Mouse (Mus musculus) CH12.LX (cell line): ENCODE data around the gene Fbxo39. TPM values are rescaled to one million over a fixed set of nuclear protein-coding genes. Genes with fewer than 3 reads are reported as not detected.

ENCODE experiments used
- DNase-seq: peaks from one replicate; pipeline ENCODE4 v3.0.0-alpha.2; 2013; ENCODE audit errors: extremely low read depth
- H3K27ac ChIP-seq: 2 replicates; pipeline ENCODE4 v1.5.1; 2012; ENCODE audit warnings: low read depth, mild to moderate bottlenecking, control low read depth, moderate library complexity; ENCODE audit not compliant: insufficient read depth
- H3K27me3 ChIP-seq: replicated peaks from 2 replicates; pipeline ENCODE3; 2012; ENCODE audit warnings: inconsistent platforms
- H3K36me3 ChIP-seq, 2 experiments: replicated peaks in 1 of 2; 2 replicates each; pipeline versions ENCODE3 to v1.6.1; 2012; ENCODE audit warnings: inconsistent platforms in 1 of 2, low read length in 1 of 2, mild to moderate bottlenecking in 1 of 2, mixed read lengths in 1 of 2, moderate library complexity in 1 of 2; ENCODE audit not compliant: control insufficient read depth in 1 of 2, insufficient read depth in 1 of 2
- H3K4me1 ChIP-seq, 2 experiments: 2 replicates each; pipeline ENCODE4 v1.6.1; 2012; ENCODE audit warnings: inconsistent platforms in 1 of 2, moderate library complexity in 1 of 2; ENCODE audit not compliant: insufficient read depth in 2 of 2, control insufficient read depth in 1 of 2
- H3K4me2 ChIP-seq: 2 replicates; pipeline ENCODE4 v1.6.1; 2012; ENCODE audit warnings: low read depth, mild to moderate bottlenecking, control low read depth; ENCODE audit not compliant: poor library complexity, insufficient read depth, severe bottlenecking
- H3K4me3 ChIP-seq, 3 experiments: fragments of 150-350 bp in 1 of 3; sonication (generic) in 1 of 3; replicated peaks in 1 of 3; 2 replicates each; pipeline versions ENCODE3 to v1.5.1; 2011 to 2012; ENCODE audit warnings: low read depth in 2 of 3, low read length in 2 of 3, mild to moderate bottlenecking in 2 of 3, moderate library complexity in 2 of 3, control low read depth in 1 of 3, improper control_type of control experiment in 1 of 3, inconsistent platforms in 1 of 3, mixed read lengths in 1 of 3; ENCODE audit not compliant: poor library complexity in 1 of 3
- H3K79me2 ChIP-seq: replicated peaks from 2 replicates; pipeline ENCODE4 v1.6.1; 2012; ENCODE audit warnings: mild to moderate bottlenecking, moderate library complexity; ENCODE audit not compliant: control insufficient read depth, poor library complexity, insufficient read depth, severe bottlenecking; ENCODE audit errors: extremely low read depth
- H3K9ac ChIP-seq: 2 replicates; pipeline ENCODE4 v1.6.1; 2012; ENCODE audit warnings: low read depth, mild to moderate bottlenecking, control low read depth, moderate library complexity; ENCODE audit not compliant: insufficient read depth
- H3K9me3 ChIP-seq: replicated peaks from 2 replicates; pipeline ENCODE3; 2012; ENCODE audit warnings: low read length, inconsistent platforms, mixed read lengths
- BHLHE40 ChIP-seq: IDR thresholded peaks from 2 replicates; pipeline ENCODE4 v1.6.1; 2011; ENCODE audit warnings: mild to moderate bottlenecking, low read depth, low read length, improper control_type of control experiment
- CHD1 ChIP-seq: IDR thresholded peaks from 2 replicates; pipeline ENCODE4 v1.6.1; 2012; ENCODE audit warnings: low read depth, low read length, improper control_type of control experiment, inconsistent platforms
- E2F4 ChIP-seq: IDR thresholded peaks from 2 replicates; pipeline ENCODE4 v1.6.1; 2011; ENCODE audit warnings: low read depth, low read length, improper control_type of control experiment; ENCODE audit not compliant: insufficient replicate concordance
- ELF1 ChIP-seq: IDR thresholded peaks from 2 replicates; pipeline ENCODE4 v1.6.1; 2014; ENCODE audit warnings: low read depth, mild to moderate bottlenecking, inconsistent platforms, low read length, improper control_type of control experiment
- ETS1 ChIP-seq: conservative IDR thresholded peaks from 2 replicates; pipeline ENCODE4 v1.6.1; 2012; ENCODE audit warnings: low read depth, mild to moderate bottlenecking, inconsistent platforms, low read length, improper control_type of control experiment, moderate library complexity
- GABPA ChIP-seq: IDR thresholded peaks from 2 replicates; pipeline ENCODE4 v1.6.1; 2012; ENCODE audit warnings: low read depth, low read length, improper control_type of control experiment, inconsistent platforms; ENCODE audit not compliant: insufficient replicate concordance
- JUN ChIP-seq: IDR thresholded peaks from 2 replicates; pipeline ENCODE4 v1.6.1; 2011; ENCODE audit warnings: low read depth, mild to moderate bottlenecking, low read length, improper control_type of control experiment, moderate library complexity; ENCODE audit not compliant: insufficient read depth
- KAT2A ChIP-seq: IDR thresholded peaks from 2 replicates; pipeline ENCODE4 v1.6.1; 2012; ENCODE audit warnings: low read length, improper control_type of control experiment, inconsistent platforms; ENCODE audit not compliant: insufficient replicate concordance
- MAFK ChIP-seq: IDR thresholded peaks from 2 replicates; pipeline ENCODE4 v1.6.1; 2011; ENCODE audit warnings: low read length, improper control_type of control experiment; ENCODE audit not compliant: insufficient replicate concordance
- MAX ChIP-seq: IDR thresholded peaks from 2 replicates; pipeline ENCODE4 v1.6.1; 2011; ENCODE audit warnings: low read length, improper control_type of control experiment
- MEF2A ChIP-seq: IDR thresholded peaks from 2 replicates; pipeline ENCODE4 v1.6.1; 2014; ENCODE audit warnings: low read depth, mild to moderate bottlenecking, inconsistent platforms, low read length, improper control_type of control experiment, borderline replicate concordance
- MXI1 ChIP-seq: IDR thresholded peaks from 2 replicates; pipeline ENCODE4 v1.6.1; 2011; ENCODE audit warnings: mild to moderate bottlenecking, low read depth, low read length, improper control_type of control experiment
- MYC ChIP-seq: IDR thresholded peaks from 2 replicates; pipeline ENCODE4 v1.6.1; 2011; ENCODE audit warnings: low read depth, mild to moderate bottlenecking, improper control_type of control experiment, low read length
- PAX5 ChIP-seq: IDR thresholded peaks from 2 replicates; pipeline ENCODE4 v1.6.1; 2012; ENCODE audit warnings: low read length, inconsistent platforms, mixed read lengths
- POLR2A ChIP-seq: IDR thresholded peaks from 2 replicates; pipeline ENCODE4 v1.6.1; 2011; ENCODE audit warnings: low read depth, mild to moderate bottlenecking, improper control_type of control experiment, low read length
- RAD21 ChIP-seq: IDR thresholded peaks from 2 replicates; pipeline ENCODE4 v1.6.1; 2011; ENCODE audit warnings: low read depth, mild to moderate bottlenecking, low read length, improper control_type of control experiment, moderate library complexity
- RCOR1 ChIP-seq: conservative IDR thresholded peaks from 2 replicates; pipeline ENCODE4 v1.6.1; 2012; ENCODE audit warnings: low read depth, mild to moderate bottlenecking, inconsistent platforms, low read length, improper control_type of control experiment
- SIN3A ChIP-seq: IDR thresholded peaks from 2 replicates; pipeline ENCODE4 v1.6.1; 2012; ENCODE audit warnings: low read length, improper control_type of control experiment, inconsistent platforms
- TBP ChIP-seq: conservative IDR thresholded peaks from 2 replicates; pipeline ENCODE4 v1.6.1; 2011; ENCODE audit warnings: low read depth, low read length, improper control_type of control experiment
- TCF12 ChIP-seq: IDR thresholded peaks from 2 replicates; pipeline ENCODE4 v1.6.1; 2014; ENCODE audit warnings: low read depth, mild to moderate bottlenecking, inconsistent platforms, low read length, improper control_type of control experiment
- UBTF ChIP-seq: IDR thresholded peaks from 2 replicates; pipeline ENCODE4 v1.6.1; 2012; ENCODE audit warnings: low read depth, mild to moderate bottlenecking, inconsistent platforms, low read length, improper control_type of control experiment, moderate library complexity
- USF1 ChIP-seq: IDR thresholded peaks from 2 replicates; pipeline ENCODE4 v1.6.1; 2014; ENCODE audit warnings: low read depth, mild to moderate bottlenecking, inconsistent platforms, low read length, improper control_type of control experiment
- ZC3H11A ChIP-seq: IDR thresholded peaks from 2 replicates; pipeline ENCODE4 v1.6.1; 2012; ENCODE audit warnings: low read depth, mild to moderate bottlenecking, inconsistent platforms, low read length, improper control_type of control experiment
- ZKSCAN1 ChIP-seq: IDR thresholded peaks from 2 replicates; pipeline ENCODE4 v1.6.1; 2012; ENCODE audit warnings: low read depth, inconsistent platforms, low read length, improper control_type of control experiment, borderline replicate concordance
- ZNF384 ChIP-seq: IDR thresholded peaks from 2 replicates; pipeline ENCODE4 v1.6.1; 2012; ENCODE audit warnings: low read depth, low read length, improper control_type of control experiment, inconsistent platforms
- dilution Hi-C: fragments of 300-500 bp; cut with MboI; formaldehyde crosslinking; loops from 2 replicates; pipeline ENCODE4 v1.14.3; 2020; ENCODE audit warnings: low sequenced_read_pairs; ENCODE audit not compliant: extremely low pct_unique_long_range_greater_than_20kb, extremely low pct_ligation_motif_present
- in situ Hi-C: fragments of 300-500 bp; cut with MboI; formaldehyde crosslinking; loops from 3 replicates; pipeline ENCODE4 v1.14.3; 2019; ENCODE audit warnings: low sequenced_read_pairs, low pct_ligation_motif_present, low pct_unique_long_range_greater_than_20kb, mixed read lengths
- polyA plus RNA-seq: library from polyadenylated mRNA; unstranded; fragments of >175 nt; gene quantifications from 2 replicates; pipeline ENCODE4 v1.2.1, GENCODE M21; 2012; ENCODE audit warnings: low read depth; ENCODE audit not compliant: insufficient read length
- total RNA-seq, 2 experiments: library from RNA; depleted of rRNA; stranded (reverse); fragments of 300-350 nt in 1 of 2; fragments of >200 nt in 1 of 2; gene quantifications; 2 replicates each; pipeline ENCODE4 v1.2.3; 2012 to 2014

The Fbxo39 gene
- total and polyA plus RNA-seq, 3 experiments: 0.13 TPM; not detected in 2

- peaks cover 0 to 3% of the 10 kb centered on the region in 2 experiments; a peak in 1 of 4 replicates for H3K4me1 ChIP-seq
- DNase-seq: no peak
- no peaks in the 10 kb centered on the region for H3K79me2 ChIP-seq
- H3K9ac ChIP-seq: no peak overlapping the region
- no peak for TF ChIP-seq ZNF384
- no peak for TF ChIP-seq SIN3A
- TF ChIP-seq PAX5: no peak
- no peak for TF ChIP-seq ELF1
- TF ChIP-seq TBP: no peak
- no peak for TF ChIP-seq MXI1
- no peak overlapping the region for H3K27ac ChIP-seq
- H3K4me2 ChIP-seq: no peak overlapping the region
- in situ Hi-C loops (loop anchor here (5.0 kb wide), 1 partner anchor 193 kb away; no protein-coding TSS in a partner anchor), dilution Hi-C loops (no loop called here)
- peaks cover 2% of the 10 kb centered on the region for H3K9me3 ChIP-seq
- H3K4me3 ChIP-seq: no peak overlapping the region
- peaks cover 9% of the 10 kb centered on the region for H3K27me3 ChIP-seq
- no peaks in the 10 kb centered on the region for H3K36me3 ChIP-seq
These were observed 35.4 kb downstream of the Fbxo39 start for GRCm38 (mm10) chr11:72349652-72350051.

GRCm38 (mm10) chr11:72352272-72352671, 38.0 kb downstream of the Fbxo39 start:
- dilution Hi-C loops: no loop called here
- in situ Hi-C loops: loop anchor here (5.0 kb wide), 1 partner anchor 190 kb away; no protein-coding TSS in a partner anchor

GRCm38 (mm10) chr11:72353186-72353585, 38.9 kb downstream of the Fbxo39 start:
- no peaks in the 10 kb centered on the region for H3K9me3 ChIP-seq
- dilution Hi-C loops: no loop called here
- no peaks in the 10 kb centered on the region for H3K36me3 ChIP-seq
- no peak overlapping the region for H3K4me2 ChIP-seq
- H3K4me3 ChIP-seq: no peak overlapping the region
- in situ Hi-C loops: loop anchor here (5.0 kb wide), 1 partner anchor 189 kb away; no protein-coding TSS in a partner anchor
- H3K79me2 ChIP-seq: no peaks in the 10 kb centered on the region
- no peak overlapping the region for H3K9ac ChIP-seq
- H3K27ac ChIP-seq: no peak overlapping the region
- peaks cover 26% of the 10 kb centered on the region for H3K27me3 ChIP-seq
- no peak for DNase-seq
- peaks cover 3 to 4% of the 10 kb centered on the region in 2 experiments; a peak in 2 of 4 replicates for H3K4me1 ChIP-seq
- TF ChIP-seq TCF12 (no peak), MAFK (no peak), MEF2A (no peak), RCOR1 (no peak)

More at GRCm38 (mm10) chr11:72352272-72352671, 38.0 kb downstream of the Fbxo39 start:
- Histone ChIP-seq H3K4me3 (no peak overlapping the region), H3K4me1 (peaks cover 3 to 4% of the 10 kb centered on the region in 2 experiments; a peak in 2 of 4 replicates), H3K27me3 (peaks cover 21% of the 10 kb centered on the region), H3K9ac (no peak overlapping the region), H3K9me3 (no peaks in the 10 kb centered on the region), H3K27ac (no peak overlapping the region), H3K36me3 (no peaks in the 10 kb centered on the region), H3K79me2 (no peaks in the 10 kb centered on the region), H3K4me2 (no peak overlapping the region)
- no peak for TF ChIP-seq CHD1
- TF ChIP-seq ZC3H11A: no peak
- TF ChIP-seq ETS1: no peak
- no peak for TF ChIP-seq TBP
- no peak for TF ChIP-seq JUN
- no peak for TF ChIP-seq MXI1
- TF ChIP-seq BHLHE40: no peak
- no peak for TF ChIP-seq MAFK
- no peak for TF ChIP-seq RAD21
- no peak for TF ChIP-seq POLR2A
- no peak for TF ChIP-seq ZKSCAN1
- no peak for TF ChIP-seq MAX
- TF ChIP-seq MYC: no peak
- no peak for TF ChIP-seq ELF1
- no peak for TF ChIP-seq E2F4
- TF ChIP-seq GABPA: no peak
- TF ChIP-seq USF1: no peak
- TF ChIP-seq RCOR1: no peak
- TF ChIP-seq UBTF: no peak
- TF ChIP-seq KAT2A: no peak
- DNase-seq: no peak
